Mouse (Mus musculus) hindbrain, embryonic 14.5 days (tissue): ENCODE measurements around the gene Iqgap1. TPM values are rescaled to one million over a fixed set of nuclear protein-coding genes. Genes with fewer than 3 reads are reported as not detected.
A peak's percentile ranks its signal among the peaks of the same experiment; 100 is the strongest.

ENCODE experiments used
- ATAC-seq: fragments of 200-750 bp; cut with Nextera tagmentation; 2 replicates; pipeline ENCODE4 v1.8.0; 2017; ENCODE audit warnings: moderate number of reproducible peaks, mild to moderate bottlenecking, moderate TSS enrichment, moderate library complexity; ENCODE audit not compliant: low FRiP score
- DNase-seq: peaks from one replicate; pipeline ENCODE4 v3.0.0-alpha.2; 2015; ENCODE audit warnings: low spot score
- H3K27ac ChIP-seq: fragments of 300-500 bp; sonication (generic); 2 replicates; pipeline ENCODE4 v1.5.1; 2014; ENCODE audit warnings: mild to moderate bottlenecking, moderate library complexity
- H3K27me3 ChIP-seq: fragments of 300-500 bp; sonication (generic); 2 replicates; pipeline ENCODE4 v1.6.1; 2014; ENCODE audit warnings: mild to moderate bottlenecking, low read length, mixed read lengths; ENCODE audit not compliant: control insufficient read depth, insufficient read depth
- H3K36me3 ChIP-seq: fragments of 300-500 bp; sonication (generic); replicated peaks from 2 replicates; pipeline ENCODE4 v1.6.1; 2014; ENCODE audit not compliant: control insufficient read depth, insufficient read depth
- H3K4me1 ChIP-seq: fragments of 300-500 bp; sonication (generic); replicated peaks from 2 replicates; pipeline ENCODE4 v1.6.1; 2014; ENCODE audit warnings: antibody characterized with exemption, low read length, mixed read lengths; ENCODE audit not compliant: control insufficient read depth, insufficient read depth
- H3K4me2 ChIP-seq: fragments of 300-500 bp; sonication (generic); replicated peaks from 2 replicates; pipeline ENCODE4 v1.6.1; 2014; ENCODE audit warnings: mild to moderate bottlenecking, moderate library complexity
- H3K4me3 ChIP-seq: fragments of 300-500 bp; sonication (generic); replicated peaks from 2 replicates; pipeline ENCODE4 v1.5.1; 2014; ENCODE audit warnings: mild to moderate bottlenecking, low read length
- H3K9ac ChIP-seq: fragments of 300-500 bp; sonication (generic); 2 replicates; pipeline ENCODE4 v1.6.1; 2014
- H3K9me3 ChIP-seq: fragments of 300-500 bp; sonication (generic); 2 replicates; pipeline ENCODE4 v1.6.1; 2016; ENCODE audit warnings: low read length; ENCODE audit not compliant: control insufficient read depth
- WGBS: fragments of 180-500 bp; shearing (Covaris S2); extraction: QIAGEN DNeasy Blood & Tissue Kit; methylation state at CpG from one replicate; pipeline ENCODE4 v1.1.7; 2014; 5-methylcytosine and 5-hydroxymethylcytosine counted together
- polyA plus RNA-seq: library from polyadenylated mRNA; unstranded; fragments of >200 nt; fragmentation: Nextera tagmentation; extraction: Ambion mirVana; gene quantifications from 2 replicates; pipeline ENCODE4 v1.2.1, GENCODE M21; 2014

The Iqgap1 gene
- 19.6 and 24.7 TPM in 2 replicates for polyA plus RNA-seq

- Histone ChIP-seq H3K27ac (no peak within 1 kb of the TSS), H3K4me3 (no peak within 1 kb of the TSS), H3K9ac (no peak within 1 kb of the TSS), H3K36me3 (no peaks in the 10 kb centered on the region), H3K9me3 (no peaks in the 10 kb centered on the region), H3K4me1 (no peaks in the 10 kb centered on the region), H3K27me3 (no peaks in the 10 kb centered on the region), H3K4me2 (no peak within 1 kb of the TSS)
- 79% methylated on average over 11 of the region's 11 CpGs for WGBS
- DNase-seq (no peak), ATAC-seq (no peak)
Measured at GRCm38 (mm10) chr7:80825843-80826403, at the start of gene Iqgap1. Gene Iqgap1, minus strand, starts transcription at chr7:80825974.

DNA sequence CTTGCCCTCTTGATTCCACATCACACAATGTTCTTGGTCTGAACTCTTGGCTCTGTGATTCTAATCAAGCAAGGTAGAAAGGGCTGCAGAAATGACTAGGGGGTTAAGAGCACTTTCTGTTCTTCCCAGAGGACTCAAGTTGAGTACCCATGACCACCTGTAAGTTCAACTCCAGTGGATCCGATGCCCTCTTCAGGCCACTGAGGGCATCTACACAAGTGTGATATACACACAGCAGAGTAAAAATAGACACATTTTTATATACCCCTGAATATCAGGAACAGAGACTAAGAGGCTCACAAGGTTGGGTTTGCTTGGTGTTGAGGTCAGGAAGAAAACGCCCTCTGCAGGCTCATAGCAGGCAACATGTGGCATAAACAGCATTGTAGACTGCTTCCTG is 47.9 kb upstream of the Iqgap1 start:
- DNase-seq, result no peak
- WGBS, result 96% methylated on average over 2 of the region's 2 CpGs
- Histone ChIP-seq H3K27ac (no peak overlapping the region), H3K4me2 (no peak overlapping the region), H3K27me3 (no peaks in the 10 kb centered on the region), H3K4me1 (no peaks in the 10 kb centered on the region), H3K9ac (no peak overlapping the region), H3K4me3 (no peak overlapping the region), H3K36me3 (peaks cover 90% of the 10 kb centered on the region), H3K9me3 (no peaks in the 10 kb centered on the region)
- ATAC-seq, result no peak

DNA sequence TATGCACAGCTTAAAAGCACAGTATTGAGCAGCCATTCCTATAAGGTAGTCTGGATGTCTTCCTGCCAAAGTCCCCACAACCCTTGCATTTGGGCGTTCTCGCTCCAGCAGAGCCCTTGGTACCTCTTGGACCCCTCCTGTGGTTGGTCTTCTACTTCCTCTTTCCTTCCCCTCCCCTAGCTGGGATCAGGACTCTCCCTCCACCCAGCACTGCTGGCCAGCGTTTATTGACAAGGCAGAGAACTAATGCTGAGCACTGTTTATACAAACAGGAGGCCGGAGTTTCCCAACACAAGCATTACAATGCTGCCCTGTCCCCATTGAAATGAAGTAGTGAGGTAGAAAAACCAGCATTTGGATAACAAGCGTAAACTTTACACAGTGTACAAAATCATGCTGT is 47.3 kb upstream of the Iqgap1 start:
- peaks cover 96% of the 10 kb centered on the region for H3K36me3 ChIP-seq
- H3K27me3 ChIP-seq, result no peaks in the 10 kb centered on the region
- no peak for ATAC-seq
- no peak overlapping the region for H3K4me2 ChIP-seq
- H3K27ac ChIP-seq, result no peak overlapping the region
- WGBS, result 73% methylated on average over 5 of the region's 5 CpGs
- no peaks in the 10 kb centered on the region for H3K4me1 ChIP-seq
- no peak overlapping the region for H3K9ac ChIP-seq
- H3K4me3 ChIP-seq, result no peak overlapping the region
- H3K9me3 ChIP-seq, result no peaks in the 10 kb centered on the region
- DNase-seq, result no peak

GRCm38 (mm10) chr7:80868686-80869085 is 42.9 kb upstream of the Iqgap1 start:
- Histone ChIP-seq H3K4me2 (no peak overlapping the region), H3K9me3 (no peaks in the 10 kb centered on the region), H3K9ac (no peak overlapping the region), H3K27ac (no peak overlapping the region), H3K4me1 (peaks cover 15% of the 10 kb centered on the region; the same call in 1 of the 2 replicates), H3K36me3 (peaks cover 89% of the 10 kb centered on the region), H3K27me3 (no peaks in the 10 kb centered on the region), H3K4me3 (no peak overlapping the region)
- DNase-seq, result no peak
- 90% methylated on average over 2 of the region's 2 CpGs for WGBS
- no peak for ATAC-seq

DNA sequence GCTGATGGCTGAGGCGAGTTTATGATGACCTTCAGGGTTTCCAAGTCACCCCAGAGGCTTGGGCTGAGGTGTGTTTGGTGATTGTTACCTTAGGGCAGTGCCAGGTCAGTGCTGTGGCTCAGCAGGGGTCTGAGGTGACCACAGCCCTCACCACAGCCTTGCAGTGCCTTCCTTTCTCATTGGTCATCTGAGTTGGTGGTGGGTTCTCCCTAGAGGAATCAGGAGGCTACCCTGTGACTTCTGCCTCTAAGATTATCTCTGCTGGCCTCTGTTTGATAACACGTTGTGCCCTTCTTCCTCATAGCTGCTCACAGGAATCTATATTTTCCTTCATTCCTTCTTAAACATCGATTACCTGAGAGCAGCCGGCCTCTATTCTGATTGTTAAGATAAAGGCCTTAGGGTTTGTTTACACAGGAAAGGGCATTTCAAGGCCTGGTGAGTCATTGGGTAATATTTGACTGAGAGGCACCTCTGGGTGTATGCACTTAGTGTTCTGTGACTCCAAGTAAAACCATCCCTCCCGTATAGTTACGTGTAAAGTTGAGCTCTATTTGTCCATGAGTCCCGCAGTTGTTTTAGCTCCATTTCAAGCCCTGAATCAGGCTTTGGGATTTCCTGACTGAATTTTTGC is 40.9 kb upstream of the Iqgap1 start:
- H3K36me3 ChIP-seq, result peaks cover 76% of the 10 kb centered on the region
- H3K9ac ChIP-seq, result no peak overlapping the region
- H3K4me1 ChIP-seq, result peaks cover 36% of the 10 kb centered on the region
- H3K27ac ChIP-seq, result no peak overlapping the region
- H3K9me3 ChIP-seq, result no peaks in the 10 kb centered on the region
- H3K27me3 ChIP-seq, result no peaks in the 10 kb centered on the region
- H3K4me2 ChIP-seq, result no peak overlapping the region
- ATAC-seq (no peak), DNase-seq (no peak)
- WGBS, result 87% methylated on average over 7 of the region's 7 CpGs
- no peak overlapping the region for H3K4me3 ChIP-seq

- Histone ChIP-seq H3K27me3 (no peaks in the 10 kb centered on the region), H3K4me2 (no peak overlapping the region), H3K4me1 (peaks cover 39% of the 10 kb centered on the region), H3K4me3 (no peak overlapping the region), H3K27ac (no peak overlapping the region), H3K9me3 (no peaks in the 10 kb centered on the region), H3K9ac (no peak overlapping the region), H3K36me3 (peaks cover 66% of the 10 kb centered on the region)
- no peak for DNase-seq
- 94% methylated on average over 7 of the region's 7 CpGs for WGBS
- ATAC-seq, result no peak
Measured at GRCm38 (mm10) chr7:80865521-80865920, 39.7 kb upstream of the Iqgap1 start.

- no peaks in the 10 kb centered on the region for H3K9me3 ChIP-seq
- H3K9ac ChIP-seq, result no peak overlapping the region
- no peak overlapping the region; the same call in 1 of the 2 replicates for H3K4me2 ChIP-seq
- H3K27ac ChIP-seq, result no peak overlapping the region
- no peak overlapping the region for H3K4me3 ChIP-seq
- peaks cover 59% of the 10 kb centered on the region for H3K36me3 ChIP-seq
- no peak for DNase-seq
- H3K27me3 ChIP-seq, result no peaks in the 10 kb centered on the region
- 77% methylated on average over 8 of the region's 8 CpGs for WGBS
- no peak for ATAC-seq
- H3K4me1 ChIP-seq, result peaks cover 39% of the 10 kb centered on the region
Measured at GRCm38 (mm10) chr7:80864831-80865230, 39.1 kb upstream of the Iqgap1 start.

DNA sequence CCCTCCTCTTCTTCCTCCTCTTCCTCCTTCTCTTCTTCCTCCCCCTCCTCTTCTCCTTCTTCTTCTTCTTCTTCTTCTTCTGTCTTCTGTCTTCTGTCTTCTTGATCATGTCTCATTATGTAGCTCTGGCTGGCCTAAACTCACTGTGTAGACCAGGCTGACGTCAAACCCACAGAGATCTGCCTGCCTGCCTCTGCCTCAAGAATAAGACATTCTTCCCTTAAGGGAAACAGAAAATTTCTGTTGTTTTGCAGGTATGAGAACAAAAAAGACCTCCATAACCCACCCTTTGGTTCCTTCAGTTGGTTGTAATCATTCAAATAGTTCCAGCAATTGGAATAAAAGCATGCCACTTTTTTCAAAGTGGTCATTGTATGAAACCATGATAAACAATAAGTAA is 38.4 kb upstream of the Iqgap1 start:
- Histone ChIP-seq H3K36me3 (peaks cover 52% of the 10 kb centered on the region), H3K27ac (no peak overlapping the region), H3K4me2 (peak overlapping the region; percentile 80), H3K9me3 (no peaks in the 10 kb centered on the region), H3K4me3 (no peak overlapping the region), H3K9ac (no peak overlapping the region), H3K27me3 (no peaks in the 10 kb centered on the region), H3K4me1 (peaks cover 39% of the 10 kb centered on the region)
- DNase-seq, result no peak
- 100% methylated on average over 1 of the region's 1 CpGs for WGBS
- no peak for ATAC-seq

DNA sequence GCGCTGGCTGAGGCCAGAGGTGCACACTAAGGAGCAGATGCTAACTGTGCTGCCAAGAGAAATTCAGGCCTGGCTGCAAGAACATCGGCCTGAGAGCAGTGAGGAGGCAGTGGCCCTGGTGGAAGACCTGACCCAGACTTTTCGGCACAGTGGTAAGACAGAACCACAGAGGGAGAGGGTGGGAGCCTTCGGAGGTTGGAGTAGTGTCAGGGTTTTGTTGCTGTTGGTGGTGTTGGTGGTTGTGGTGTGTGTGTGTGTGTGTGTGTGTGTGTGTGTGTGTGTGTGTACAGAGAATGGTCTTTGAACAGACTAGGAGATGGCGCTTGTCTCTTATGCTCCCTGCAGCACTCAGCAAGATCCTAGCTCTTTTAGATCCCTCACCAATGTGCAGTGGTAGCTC is 37.7 kb upstream of the Iqgap1 start:
- Histone ChIP-seq H3K27me3 (no peaks in the 10 kb centered on the region), H3K4me2 (peak overlapping the region; percentile 80), H3K9me3 (no peaks in the 10 kb centered on the region), H3K9ac (0 out of 2 replicates have a peak overlapping the region, but pooled peaks have one; percentile 28), H3K27ac (no peak overlapping the region), H3K4me3 (peak overlapping the region; percentile 1; the same call in 1 of the 2 replicates), H3K4me1 (peaks cover 39% of the 10 kb centered on the region), H3K36me3 (peaks cover 46% of the 10 kb centered on the region)
- ATAC-seq (no peak), DNase-seq (no peak)
- 78% methylated on average over 5 of the region's 5 CpGs for WGBS
